In the genomic region with DNA sequence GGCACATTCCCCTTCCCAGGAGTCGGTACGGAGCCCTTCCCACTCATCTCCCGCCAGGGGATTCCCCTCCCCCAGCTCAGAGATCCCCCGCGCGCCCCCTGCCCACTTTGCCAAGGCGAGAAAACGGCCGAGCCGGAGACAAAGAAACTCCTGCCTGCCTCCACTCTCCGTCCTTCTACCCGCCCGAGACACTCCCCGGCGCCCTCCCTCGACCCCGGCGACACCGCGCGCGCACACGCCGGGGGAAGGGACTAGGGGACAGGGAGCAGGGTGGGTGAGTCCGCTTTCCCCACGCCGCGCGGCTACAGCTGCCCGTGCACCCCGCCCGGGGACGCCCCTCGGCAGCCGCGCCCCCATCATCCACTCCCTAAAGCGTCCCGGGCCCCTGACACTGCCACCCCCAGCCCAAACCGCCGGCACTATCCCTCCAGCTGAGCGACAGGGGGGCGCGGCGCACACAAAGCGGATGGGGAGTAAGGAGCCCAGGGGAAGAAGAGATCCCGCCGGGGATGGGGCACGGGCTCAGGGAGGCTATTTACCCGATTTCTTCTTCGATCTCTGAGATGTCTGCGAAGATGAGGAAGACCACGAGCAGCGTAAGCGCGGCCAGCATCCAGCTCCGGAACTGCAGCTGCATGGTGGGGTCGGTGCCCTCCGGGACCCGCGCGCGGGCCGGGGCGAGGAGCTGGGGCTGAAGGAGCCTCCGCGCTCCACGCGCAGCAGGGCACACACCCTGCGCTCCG, we compare ENCODE assay signal across 8 mouse cellular contexts. TPM values are rescaled to one million over a fixed set of nuclear protein-coding genes. Genes with fewer than 3 reads are reported as not detected.
DNase-seq lines count a peak whose midpoint lies in the region; ATAC-seq and TF ChIP-seq lines count a peak whose summit lies in the region.

No protein-coding gene starts in this region.

- no peaks in the 10 kb centered on the region for H3K36me3 ChIP-seq in spleen, adult 2 months (ENCODE audit: control insufficient read depth, insufficient read depth, low read length)
- no peaks in the 10 kb centered on the region for H3K36me3 ChIP-seq in hindbrain, embryonic 11.5 days (ENCODE audit: control insufficient read depth, insufficient read depth, low read length)
- no peaks in the 10 kb centered on the region for H3K36me3 ChIP-seq in liver, postnatal 0 days (replicated peaks; ENCODE audit: insufficient read depth, low read length)
- no peaks in the 10 kb centered on the region for H3K36me3 ChIP-seq in stomach, postnatal 0 days (ENCODE audit: control insufficient read depth, insufficient read depth, low read length)

- ATAC-seq in hindbrain, embryonic 11.5 days (ENCODE audit: low FRiP score) = peak; percentile 65
- ATAC-seq in liver, postnatal 0 days = no peak
- ATAC-seq in stomach, postnatal 0 days (ENCODE audit: low FRiP score, low TSS enrichment) = peak; percentile 31; the same call in 1 of the 2 replicates

- TF ChIP-seq POLR2A in spleen, adult 2 months (IDR thresholded peaks at IDR 0.05; ENCODE audit: low read depth, low read length) = no peak

- H3K27ac ChIP-seq in spleen, adult 2 months (ENCODE audit: insufficient read depth, low read length) = no peak overlapping the region
- H3K27ac ChIP-seq in hindbrain, embryonic 11.5 days (ENCODE audit: low read depth, low read length) = peak overlapping the region; percentile 94
- H3K27ac ChIP-seq in liver, postnatal 0 days (ENCODE audit: low read depth) = no peak overlapping the region
- 0 out of 2 replicates have a peak overlapping the region, but pooled peaks have one; percentile 18 for H3K27ac ChIP-seq in stomach, postnatal 0 days (replicated peaks)

- no peak for TF ChIP-seq CTCF in spleen, adult 2 months (IDR thresholded peaks at IDR 0.05; ENCODE audit: extremely low read depth, insufficient read depth, insufficient read length, insufficient replicate concordance)
- TF ChIP-seq CTCF in liver, postnatal 0 days (IDR thresholded peaks at IDR 0.05; ENCODE audit: low read depth) = no peak
- no peak for TF ChIP-seq CTCF in stomach, postnatal 0 days (IDR thresholded peaks at IDR 0.05; ENCODE audit: low read depth)

- under 1% methylated on average over 66 of the region's 70 CpGs for WGBS in spleen, adult 2 months
- under 1% methylated on average over 62 of the region's 70 CpGs for WGBS in hindbrain, embryonic 11.5 days
- 4% methylated on average over 41 of the region's 70 CpGs for WGBS in liver, postnatal 0 days (ENCODE audit: insufficient replicate concordance)
- WGBS in stomach, postnatal 0 days = 0% methylated on average over 56 of the region's 70 CpGs

- H3K4me3 ChIP-seq in spleen, adult 2 months (ENCODE audit: extremely low read depth, insufficient read depth, insufficient read length) = peak overlapping the region; percentile 4; the same call in 1 of the 2 replicates
- peak overlapping the region; percentile 89 for H3K4me3 ChIP-seq in hindbrain, embryonic 11.5 days (ENCODE audit: low read depth, low read length)
- peak overlapping the region; percentile 36 for H3K4me3 ChIP-seq in liver, postnatal 0 days (ENCODE audit: low read depth, low read length)
- H3K4me3 ChIP-seq in stomach, postnatal 0 days (ENCODE audit: low read depth, low read length) = peak overlapping the region; percentile 65

- H3K9ac ChIP-seq in hindbrain, embryonic 11.5 days (ENCODE audit: low read depth, low read length) = peak overlapping the region; percentile 99
- no peak overlapping the region for H3K9ac ChIP-seq in liver, postnatal 0 days (replicated peaks)
- H3K9ac ChIP-seq in stomach, postnatal 0 days (ENCODE audit: low read length) = peak overlapping the region; percentile 59

- peak overlapping the region; percentile 62 for H3K4me2 ChIP-seq in hindbrain, embryonic 11.5 days (replicated peaks; ENCODE audit: low read depth, low read length)
- peak overlapping the region; percentile 65 for H3K4me2 ChIP-seq in liver, postnatal 0 days (ENCODE audit: low read depth, low read length)
- H3K4me2 ChIP-seq in stomach, postnatal 0 days (replicated peaks; ENCODE audit: low read depth) = peak overlapping the region; percentile 97

- no peak for TF ChIP-seq EP300 in liver, postnatal 0 days (IDR thresholded peaks at IDR 0.05; ENCODE audit: low read depth)
- TF ChIP-seq EP300 in stomach, postnatal 0 days (optimal IDR thresholded peaks at IDR 0.05) = no peak

- H3K27me3 ChIP-seq in spleen, adult 2 months (ENCODE audit: control insufficient read depth, insufficient read depth, low read length) = peaks cover 10% of the 10 kb centered on the region
- peaks cover 5% of the 10 kb centered on the region for H3K27me3 ChIP-seq in hindbrain, embryonic 11.5 days (ENCODE audit: control insufficient read depth, insufficient read depth, low read length)
- peaks cover 42% of the 10 kb centered on the region for H3K27me3 ChIP-seq in liver, postnatal 0 days (ENCODE audit: insufficient read depth, low read length)
- H3K27me3 ChIP-seq in stomach, postnatal 0 days (ENCODE audit: control insufficient read depth, insufficient read depth, low read length) = no peaks in the 10 kb centered on the region

- no peaks in the 10 kb centered on the region for H3K9me3 ChIP-seq in hindbrain, embryonic 11.5 days (ENCODE audit: control insufficient read depth, low read length)
- H3K9me3 ChIP-seq in liver, postnatal 0 days (ENCODE audit: low read length) = no peaks in the 10 kb centered on the region
- H3K9me3 ChIP-seq in stomach, postnatal 0 days (ENCODE audit: control insufficient read depth, low read length) = no peaks in the 10 kb centered on the region

- peak; percentile 55 to 59 for DNase-seq in cerebellum, postnatal 10 days
- no peak for DNase-seq in cerebellum, adult 9-11 months
- DNase-seq in spleen, adult 2 months (ENCODE audit: low read depth in 1 of 2, low spot score in 2 of 2) = no peak
- no peak for DNase-seq in spleen, postnatal 14 days (ENCODE audit: low spot score in 2 of 2)
- DNase-seq in hindbrain, embryonic 11.5 days (ENCODE audit: low spot score) = peak; percentile 81
- no peak for DNase-seq in liver, postnatal 0 days
- peak; percentile 28 for DNase-seq in stomach, postnatal 0 days (ENCODE audit: low spot score)
- DNase-seq in left cerebral cortex, adult 8-10 months (ENCODE audit: low spot score in 2 of 2) = no peak

- peaks cover 3% of the 10 kb centered on the region; the same call in 1 of the 2 replicates for H3K4me1 ChIP-seq in spleen, adult 2 months (ENCODE audit: control insufficient read depth, insufficient read depth, insufficient read length)
- H3K4me1 ChIP-seq in hindbrain, embryonic 11.5 days (replicated peaks; ENCODE audit: control insufficient read depth, insufficient read depth, low read length) = peaks cover 4% of the 10 kb centered on the region
- H3K4me1 ChIP-seq in liver, postnatal 0 days (ENCODE audit: insufficient read depth) = no peaks in the 10 kb centered on the region
- no peaks in the 10 kb centered on the region for H3K4me1 ChIP-seq in stomach, postnatal 0 days (replicated peaks; ENCODE audit: control insufficient read depth, insufficient read depth)

RNA-seq across cellular contexts. Expression of gene St8sia2, which starts 0.5 kb away (rescaled TPM):
- 0.12 and 0.32 TPM in 2 replicates for polyA plus RNA-seq in spleen, adult 2 months (2012; rRNA removed)
- 53.3 and 55.5 TPM in 2 replicates for polyA plus RNA-seq in hindbrain, embryonic 11.5 days (2014; fragmentation: Nextera tagmentation; extraction: Ambion mirVana)
- not detected in 2 replicates for polyA plus RNA-seq in liver, postnatal 0 days (2015; fragmentation: Nextera tagmentation; extraction: Ambion mirVana)
- 1.0 and 1.6 TPM in 2 replicates for polyA plus RNA-seq in stomach, postnatal 0 days (2015; fragmentation: Nextera tagmentation; extraction: Ambion mirVana)
- 1 to 10 TPM; 1.6 to 2.4 (median 2.2) TPM for total RNA-seq in left cerebral cortex, adult 8-10 months (2022)

Comparison
In these comparisons a context has a peak if more than half of its experiments do, and no peak if none do; other contexts are left out.
1. DNase-seq: peak in cerebellum, postnatal 10 days (2 of 2), hindbrain, embryonic 11.5 days (single experiment) and stomach, postnatal 0 days (single experiment); none in cerebellum, adult 9-11 months (single experiment), spleen, adult 2 months (0 of 2), spleen, postnatal 14 days (0 of 2), liver, postnatal 0 days (single experiment) and left cerebral cortex, adult 8-10 months (0 of 2).
2. H3K27ac ChIP-seq: peak in hindbrain, embryonic 11.5 days (single experiment) and stomach, postnatal 0 days (single experiment); none in spleen, adult 2 months (single experiment) and liver, postnatal 0 days (single experiment).
3. H3K4me3 ChIP-seq: peak in every context shown above with its lines; median percentile 89 in hindbrain, embryonic 11.5 days; 65 in stomach, postnatal 0 days; 36 in liver, postnatal 0 days; 4 in spleen, adult 2 months.
4. RNA of gene St8sia2, which starts 0.5 kb away (polyA plus RNA-seq): 53.3 to 55.5 TPM in hindbrain, embryonic 11.5 days; 1.0 to 1.6 TPM in stomach, postnatal 0 days, 0.12 to 0.32 TPM in spleen, adult 2 months and not detected in liver, postnatal 0 days; every median in the first group is over 10 times any median in the second.
5. Peak in every context shown above with its lines, with median percentiles within 50 percentile points of each other: H3K4me2 ChIP-seq.